In the genomic region with DNA sequence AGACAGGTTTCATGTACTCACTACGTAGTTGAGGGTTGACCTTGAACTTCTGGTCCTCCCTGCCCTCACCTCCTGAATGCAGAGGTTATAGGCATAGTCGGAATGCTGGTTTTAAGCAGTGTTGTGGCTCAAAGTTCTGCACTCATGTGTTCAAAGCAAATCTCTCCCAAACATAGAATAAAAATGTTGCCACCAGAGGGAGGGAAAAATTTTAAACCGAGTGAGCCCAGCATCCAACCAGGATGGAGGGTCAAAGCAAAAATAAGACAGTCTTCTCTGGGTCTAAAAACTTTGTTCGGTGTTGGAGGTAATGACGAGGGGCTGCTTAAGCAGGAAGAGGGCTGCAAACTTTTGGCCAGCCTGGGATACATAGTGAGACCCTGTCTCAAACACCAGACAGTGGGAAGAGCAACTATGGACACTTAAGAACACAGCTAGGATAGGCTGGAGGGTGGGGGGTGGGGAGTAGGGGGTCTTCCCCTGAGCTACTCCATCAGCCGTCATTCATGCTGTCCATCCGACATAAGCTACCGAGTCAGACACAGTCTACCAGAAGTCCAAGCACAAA, we compare ENCODE assay signal across 1 mouse cellular context.
TF ChIP-seq lines count a peak whose summit lies in the region.

No protein-coding gene starts in this region.

TF ChIP-seq in CH12.LX, 34 proteins besides CTCF, POLR2A, EP300 and RAD21 (continued from another document):
- no peak for TF ChIP-seq SIN3A (IDR thresholded peaks at IDR 0.05; ENCODE audit: low read length)
